Mouse (Mus musculus): ENCODE measurements at regions not wholly inside any gene's neighbourhood (a gene's known extent, or its start where the extent isn't known, plus 50 kb on each side); places are given as distances from the start of the nearest gene placed in this dataset.
"Not testable (repeated sequence)": the region's sequence is repeated elsewhere in the genome, so short reads cannot be mapped to it uniquely, and the experiment has no call there.

GRCm38 (mm10) chr13:13888847-13889246 is 65.4 kb upstream of the B3galnt2 start:
- not testable (repeated sequence) for H3K9ac ChIP-seq (ENCODE audit: low read length); H3K4me2 ChIP-seq (ENCODE audit: low read depth, severe bottlenecking); H3K4me3 ChIP-seq (ENCODE audit: low read depth, low read length); H3K9me3 ChIP-seq (ENCODE audit: control insufficient read depth, low read length); H3K27me3 ChIP-seq (ENCODE audit: control insufficient read depth, insufficient read depth, low read length); DNase-seq (ENCODE audit: low spot score); H3K36me3 ChIP-seq (ENCODE audit: control insufficient read depth, insufficient read depth, low read length); H3K27ac ChIP-seq (replicated peaks; ENCODE audit: low read depth, low read length); H3K4me1 ChIP-seq (ENCODE audit: control insufficient read depth, insufficient read depth, low read length)
- 89% methylated on average over 15 of the region's 15 CpGs for WGBS
- ATAC-seq (ENCODE audit: insufficient number of reproducible peaks, low FRiP score, low TSS enrichment, low read depth): peak; percentile 44; the same call in 1 of the 2 replicates

GRCm38 (mm10) chr13:13889297-13890120 is 64.8 kb upstream of the B3galnt2 start:
- DNase-seq (ENCODE audit: low spot score) (peak; percentile 98), ATAC-seq (ENCODE audit: insufficient number of reproducible peaks, low FRiP score, low TSS enrichment, low read depth) (peak; percentile 92)
- no peaks in the 10 kb centered on the region for H3K9me3 ChIP-seq (ENCODE audit: control insufficient read depth, low read length)
- H3K27ac ChIP-seq (replicated peaks; ENCODE audit: low read depth, low read length): no peak overlapping the region
- peak overlapping the region; percentile 37; the same call in 1 of the 2 replicates for H3K9ac ChIP-seq (ENCODE audit: low read length)
- WGBS: 22% methylated on average over 17 of the region's 17 CpGs
- H3K4me2 ChIP-seq (ENCODE audit: low read depth, severe bottlenecking): peak overlapping the region; percentile 27; the same call in 1 of the 2 replicates
- no peaks in the 10 kb centered on the region for H3K4me1 ChIP-seq (ENCODE audit: control insufficient read depth, insufficient read depth, low read length)
- H3K27me3 ChIP-seq (ENCODE audit: control insufficient read depth, insufficient read depth, low read length): no peaks in the 10 kb centered on the region
- H3K36me3 ChIP-seq (ENCODE audit: control insufficient read depth, insufficient read depth, low read length): no peaks in the 10 kb centered on the region
- H3K4me3 ChIP-seq (ENCODE audit: low read depth, low read length): peak overlapping the region; percentile 30; the same call in 1 of the 2 replicates

- DNase-seq (ENCODE audit: low spot score): peak; percentile 10
- not testable (repeated sequence) for H3K9ac ChIP-seq (ENCODE audit: low read length); H3K27me3 ChIP-seq (ENCODE audit: control insufficient read depth, insufficient read depth, low read length); H3K9me3 ChIP-seq (ENCODE audit: control insufficient read depth, low read length); H3K27ac ChIP-seq (replicated peaks; ENCODE audit: low read depth, low read length); H3K4me3 ChIP-seq (ENCODE audit: low read depth, low read length); H3K4me2 ChIP-seq (ENCODE audit: low read depth, severe bottlenecking); ATAC-seq (ENCODE audit: insufficient number of reproducible peaks, low FRiP score, low TSS enrichment, low read depth); H3K36me3 ChIP-seq (ENCODE audit: control insufficient read depth, insufficient read depth, low read length); H3K4me1 ChIP-seq (ENCODE audit: control insufficient read depth, insufficient read depth, low read length)
- 97% methylated on average over 16 of the region's 16 CpGs for WGBS
Observed at GRCm38 (mm10) chr13:13902186-13902585, 52.1 kb upstream of the B3galnt2 start.

Data from limb, embryonic 11.5 days (tissue).